Mouse (Mus musculus) G1E (cell line): ENCODE measurements around the gene Eif4a1. TPM values are rescaled to one million over a fixed set of nuclear protein-coding genes. Genes with fewer than 3 reads are reported as not detected.
A peak's percentile ranks its signal among the peaks of the same experiment; 100 is the strongest.
"Not testable (repeated sequence)": the region's sequence is repeated elsewhere in the genome, so short reads cannot be mapped to it uniquely, and the experiment has no call there.

Source experiments
- ATAC-seq: 2 replicates; pipeline ENCODE4 v1.8.0; 2016; ENCODE audit warnings: mild to moderate bottlenecking; ENCODE audit not compliant: insufficient number of reproducible peaks, poor library complexity, low FRiP score, severe bottlenecking; ENCODE audit errors: extremely low read depth
- DNase-seq: peaks from one replicate; pipeline ENCODE4 v3.0.0; 2012; ENCODE audit warnings: low spot score
- H3K27me3 ChIP-seq: 2 replicates; pipeline ENCODE4 v1.6.1; 2012; ENCODE audit warnings: mild to moderate bottlenecking, low read length, inconsistent platforms; ENCODE audit not compliant: insufficient read depth
- H3K36me3 ChIP-seq: replicated peaks from 2 replicates; pipeline ENCODE3; 2012; ENCODE audit warnings: mild to moderate bottlenecking, inconsistent platforms
- H3K4me1 ChIP-seq: 2 replicates; pipeline ENCODE4 v1.6.1; 2012; ENCODE audit warnings: low read depth, low read length, inconsistent platforms, mixed read lengths; ENCODE audit not compliant: insufficient read depth
- H3K4me3 ChIP-seq: 2 replicates; pipeline ENCODE4 v1.5.1; 2012; ENCODE audit warnings: low read depth, mild to moderate bottlenecking, inconsistent platforms, low read length, moderate library complexity, mixed read lengths
- H3K9me3 ChIP-seq: replicated peaks from 2 replicates; pipeline ENCODE4 v1.6.1; 2012; ENCODE audit warnings: inconsistent platforms
- CTCF ChIP-seq: IDR thresholded peaks from 2 replicates; pipeline ENCODE4 v1.5.1; 2012; ENCODE audit warnings: low read depth, low read length, inconsistent platforms, mixed read lengths
- GATA1 ChIP-seq: IDR thresholded peaks from 2 replicates; pipeline ENCODE4 v1.6.1; 2012; ENCODE audit warnings: borderline replicate concordance, low read length, inconsistent platforms, mixed read lengths
- GATA2 ChIP-seq: IDR thresholded peaks from 2 replicates; pipeline ENCODE4 v1.6.1; 2012; ENCODE audit warnings: low read depth, low read length, inconsistent platforms, borderline replicate concordance
- POLR2AphosphoS5 ChIP-seq: IDR thresholded peaks from 2 replicates; pipeline ENCODE4 v1.6.1; 2012; ENCODE audit warnings: low read depth, low read length, inconsistent platforms; ENCODE audit not compliant: insufficient replicate concordance
- TAL1 ChIP-seq: conservative IDR thresholded peaks from 2 replicates; pipeline ENCODE4 v1.6.1; 2012; ENCODE audit warnings: low read depth, low read length, inconsistent platforms, mixed read lengths
- polyA plus RNA-seq: library from polyadenylated mRNA; stranded (reverse); fragments of >175 nt; gene quantifications from 2 replicates; pipeline ENCODE4 v1.2.3, GENCODE M21; 2012
- total RNA-seq, 2 experiments: library from RNA; stranded (forward) in 1 of 2; stranded (reverse) in 1 of 2; fragments of 200-1000 nt in 1 of 2; fragments of >200 nt in 1 of 2; fragmentation: Nextera tagmentation in 1 of 2; gene quantifications; 2 replicates each; pipeline ENCODE4 v1.2.3; 2014 to 2017

The Eif4a1 gene
- total and polyA plus RNA-seq, 3 experiments: 197 to 986 (median 986) TPM

DNA sequence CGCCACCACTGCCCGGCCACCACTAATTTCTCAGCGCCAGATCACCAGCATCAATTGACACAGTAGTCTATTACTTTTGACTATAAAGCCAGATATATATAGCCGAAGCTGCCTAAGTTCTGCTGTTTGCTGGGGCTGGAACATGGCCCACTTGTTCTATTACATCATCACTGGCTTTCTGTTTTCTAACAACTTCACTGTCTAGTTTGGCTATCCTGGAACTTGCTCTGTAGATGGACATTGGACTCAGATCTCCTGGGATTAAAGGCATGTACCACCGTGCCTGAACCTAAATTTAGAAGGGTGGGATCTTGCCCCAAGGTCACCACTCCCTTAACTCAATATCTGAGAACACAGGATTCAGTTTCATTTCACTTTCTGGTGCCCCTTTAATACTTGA lies 26.4 kb downstream of the Eif4a1 start:
- Histone ChIP-seq H3K27me3 (no peaks in the 10 kb centered on the region), H3K4me1 (peaks cover 9% of the 10 kb centered on the region), H3K4me3 (no peak overlapping the region), H3K9me3 (no peaks in the 10 kb centered on the region), H3K36me3 (peaks cover 95% of the 10 kb centered on the region)
- TF ChIP-seq TAL1 (no peak), GATA1 (no peak), GATA2 (no peak), POLR2AphosphoS5 (no peak), CTCF (no peak)
- ATAC-seq (no peak), DNase-seq (no peak)

DNA sequence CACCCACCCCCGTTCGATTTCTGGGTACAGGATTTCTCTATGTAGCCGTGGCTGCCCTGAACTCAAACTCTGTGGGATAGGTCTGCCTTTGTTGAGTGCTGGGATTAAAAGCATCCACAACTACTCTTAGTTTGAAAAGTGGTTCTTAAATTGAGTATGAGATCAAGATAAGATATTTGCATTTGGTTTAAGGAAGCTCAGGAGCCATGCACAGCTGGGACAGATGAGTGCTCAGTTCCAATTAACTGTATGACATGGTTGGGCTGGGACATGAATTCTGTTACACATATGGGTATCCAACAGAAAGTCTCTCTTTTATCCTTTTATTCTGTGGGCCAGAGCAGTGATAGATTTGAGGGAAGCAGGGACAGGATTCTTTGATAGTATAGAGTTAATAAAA lies 36.8 kb downstream of the Eif4a1 start:
- Histone ChIP-seq H3K27me3 (no peaks in the 10 kb centered on the region), H3K4me3 (no peak overlapping the region), H3K4me1 (peaks cover 46% of the 10 kb centered on the region), H3K36me3 (peaks cover 43% of the 10 kb centered on the region), H3K9me3 (no peaks in the 10 kb centered on the region)
- ATAC-seq (no peak), DNase-seq (no peak)
- TF ChIP-seq POLR2AphosphoS5 (no peak), GATA2 (no peak), GATA1 (no peak), CTCF (no peak), TAL1 (no peak)

DNA sequence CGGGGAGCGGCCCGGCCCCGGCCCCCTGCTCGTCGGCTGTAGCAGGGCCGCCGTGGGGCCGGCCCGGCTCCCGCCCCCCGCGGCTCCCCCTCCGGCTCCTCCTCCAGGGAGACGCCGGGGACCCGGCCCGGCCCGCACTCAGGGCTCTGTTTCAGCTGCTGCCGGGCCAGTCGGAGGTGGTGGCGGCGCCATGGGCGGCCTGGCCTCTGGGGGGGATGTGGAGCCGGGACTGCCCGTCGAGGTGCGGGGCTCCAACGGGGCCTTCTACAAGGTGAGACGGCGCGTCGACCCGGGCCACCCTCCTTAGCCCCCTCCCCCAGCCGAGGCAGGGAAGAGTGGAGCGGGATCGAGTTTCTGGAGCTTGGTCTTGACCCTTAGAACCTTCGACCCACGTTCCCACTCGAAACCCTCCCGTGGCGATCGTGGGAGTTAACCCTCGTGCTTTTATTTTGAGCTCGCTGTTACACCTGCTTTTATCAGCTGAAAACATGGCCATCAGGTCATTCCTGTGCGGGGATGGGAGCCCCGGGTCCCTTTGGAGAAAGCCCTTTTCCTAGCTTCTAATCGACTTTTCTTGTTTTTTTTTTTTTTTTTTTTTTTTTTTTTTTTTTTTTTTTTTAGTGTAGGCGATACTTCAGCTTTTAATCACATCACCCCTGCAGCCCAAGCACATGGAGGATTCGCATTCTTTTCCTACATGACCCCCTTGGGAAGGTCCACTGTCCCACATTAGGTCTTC lies 38.9 kb downstream of the Eif4a1 start:
- no peak for TF ChIP-seq CTCF
- no peak for TF ChIP-seq GATA2
- TF ChIP-seq GATA1: no peak
- no peak for TF ChIP-seq TAL1
- TF ChIP-seq POLR2AphosphoS5: no peak
- DNase-seq (peak; percentile 70), ATAC-seq (no peak)
- peaks cover 49% of the 10 kb centered on the region for H3K4me1 ChIP-seq
- H3K27me3 ChIP-seq: no peaks in the 10 kb centered on the region
- H3K4me3 ChIP-seq: peak overlapping the region; percentile 90
- H3K9me3 ChIP-seq: no peaks in the 10 kb centered on the region
- peaks cover 25% of the 10 kb centered on the region for H3K36me3 ChIP-seq

GRCm38 (mm10) chr11:69632284-69633089 lies 39.7 kb downstream of the Eif4a1 start, which contains the start of gene Fxr2:
Gene Fxr2, plus strand, starts transcription at chr11:69632990.
- Histone ChIP-seq H3K27me3 (no peaks in the 10 kb centered on the region), H3K4me3 (peak within 1 kb of the TSS; percentile 90), H3K4me1 (peaks cover 50% of the 10 kb centered on the region), H3K9me3 (no peaks in the 10 kb centered on the region), H3K36me3 (peaks cover 19% of the 10 kb centered on the region)
- ATAC-seq: peak; percentile 96
- TF ChIP-seq TAL1: no peak
- 0 out of 2 replicates have a peak, but pooled peaks have one; percentile 14 for TF ChIP-seq CTCF
- peak; percentile 94 for DNase-seq

DNA sequence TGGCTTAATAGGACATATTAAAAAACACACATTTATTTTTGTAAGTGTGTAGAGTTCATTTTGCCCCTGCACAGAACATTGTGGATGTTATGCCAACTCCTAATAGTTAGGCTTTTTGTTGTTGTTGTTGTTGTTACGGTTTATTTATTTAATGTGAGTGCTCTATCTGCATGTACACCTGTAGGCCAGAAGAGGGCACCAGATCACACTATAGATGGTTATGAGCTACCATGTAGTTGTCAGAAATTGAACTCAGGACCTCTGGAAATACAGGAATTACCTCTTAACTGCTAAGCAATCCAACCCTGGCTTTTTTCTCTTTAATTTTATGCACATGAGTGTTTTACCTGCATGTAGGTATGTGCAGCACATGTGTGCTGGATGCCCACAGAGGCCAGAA lies 42.4 kb downstream of the Eif4a1 start:
- Histone ChIP-seq H3K9me3 (no peaks in the 10 kb centered on the region), H3K4me3 (no peak overlapping the region), H3K4me1 (peaks cover 31% of the 10 kb centered on the region), H3K36me3 (no peaks in the 10 kb centered on the region), H3K27me3 (no peaks in the 10 kb centered on the region)
- TF ChIP-seq GATA1 (no peak), CTCF (peak; percentile 34; the same call in 1 of the 2 replicates)
- DNase-seq: no peak
- no peak for ATAC-seq

- H3K4me3 ChIP-seq: no peak overlapping the region
- H3K9me3 ChIP-seq: no peaks in the 10 kb centered on the region
- TF ChIP-seq POLR2AphosphoS5: no peak
- TF ChIP-seq CTCF: peak; percentile 98
- ATAC-seq (no peak), DNase-seq (no peak)
- H3K27me3 ChIP-seq: no peaks in the 10 kb centered on the region
- no peaks in the 10 kb centered on the region for H3K36me3 ChIP-seq
- peaks cover 20% of the 10 kb centered on the region for H3K4me1 ChIP-seq
These were observed 43.9 kb downstream of the Eif4a1 start for GRCm38 (mm10) chr11:69628286-69628685.

- H3K36me3 ChIP-seq, H3K27me3 ChIP-seq, H3K9me3 ChIP-seq, ATAC-seq, H3K4me3 ChIP-seq, DNase-seq: not testable (repeated sequence)
- peaks cover 38% of the 10 kb centered on the region for H3K4me1 ChIP-seq
These were observed 47.9 kb downstream of the Eif4a1 start for GRCm38 (mm10) chr11:69624339-69624738.
